Mouse (Mus musculus) CH12.LX (cell line): ENCODE data around the gene Fgf14. TPM values are rescaled to one million over a fixed set of nuclear protein-coding genes. Genes with fewer than 3 reads are reported as not detected.
A peak's percentile ranks its signal among the peaks of the same experiment; 100 is the strongest.

Experiments used
- DNase-seq: peaks from one replicate; pipeline ENCODE4 v3.0.0-alpha.2; 2013; ENCODE audit errors: extremely low read depth
- H3K27ac ChIP-seq: 2 replicates; pipeline ENCODE4 v1.5.1; 2012; ENCODE audit warnings: low read depth, mild to moderate bottlenecking, control low read depth, moderate library complexity; ENCODE audit not compliant: insufficient read depth
- H3K27me3 ChIP-seq: replicated peaks from 2 replicates; pipeline ENCODE3; 2012; ENCODE audit warnings: inconsistent platforms
- H3K36me3 ChIP-seq, 2 experiments: replicated peaks in 1 of 2; 2 replicates each; pipeline versions ENCODE3 to v1.6.1; 2012; ENCODE audit warnings: inconsistent platforms in 1 of 2, low read length in 1 of 2, mild to moderate bottlenecking in 1 of 2, mixed read lengths in 1 of 2, moderate library complexity in 1 of 2; ENCODE audit not compliant: control insufficient read depth in 1 of 2, insufficient read depth in 1 of 2
- H3K4me1 ChIP-seq, 2 experiments: 2 replicates each; pipeline ENCODE4 v1.6.1; 2012; ENCODE audit warnings: inconsistent platforms in 1 of 2, moderate library complexity in 1 of 2; ENCODE audit not compliant: insufficient read depth in 2 of 2, control insufficient read depth in 1 of 2
- H3K4me2 ChIP-seq: 2 replicates; pipeline ENCODE4 v1.6.1; 2012; ENCODE audit warnings: low read depth, mild to moderate bottlenecking, control low read depth; ENCODE audit not compliant: poor library complexity, insufficient read depth, severe bottlenecking
- H3K4me3 ChIP-seq, 3 experiments: fragments of 150-350 bp in 1 of 3; sonication (generic) in 1 of 3; replicated peaks in 1 of 3; 2 replicates each; pipeline versions ENCODE3 to v1.5.1; 2011 to 2012; ENCODE audit warnings: low read depth in 2 of 3, low read length in 2 of 3, mild to moderate bottlenecking in 2 of 3, moderate library complexity in 2 of 3, control low read depth in 1 of 3, improper control_type of control experiment in 1 of 3, inconsistent platforms in 1 of 3, mixed read lengths in 1 of 3; ENCODE audit not compliant: poor library complexity in 1 of 3
- H3K79me2 ChIP-seq: replicated peaks from 2 replicates; pipeline ENCODE4 v1.6.1; 2012; ENCODE audit warnings: mild to moderate bottlenecking, moderate library complexity; ENCODE audit not compliant: control insufficient read depth, poor library complexity, insufficient read depth, severe bottlenecking; ENCODE audit errors: extremely low read depth
- H3K9ac ChIP-seq: 2 replicates; pipeline ENCODE4 v1.6.1; 2012; ENCODE audit warnings: low read depth, mild to moderate bottlenecking, control low read depth, moderate library complexity; ENCODE audit not compliant: insufficient read depth
- H3K9me3 ChIP-seq: replicated peaks from 2 replicates; pipeline ENCODE3; 2012; ENCODE audit warnings: low read length, inconsistent platforms, mixed read lengths
- BHLHE40 ChIP-seq: IDR thresholded peaks from 2 replicates; pipeline ENCODE4 v1.6.1; 2011; ENCODE audit warnings: mild to moderate bottlenecking, low read depth, low read length, improper control_type of control experiment
- CTCF ChIP-seq, 2 experiments: IDR thresholded peaks in 1 of 2; conservative IDR thresholded peaks in 1 of 2; 2 replicates each; pipeline ENCODE4 v1.5.1; 2011 to 2012; ENCODE audit warnings: low read depth in 2 of 2, low read length in 2 of 2, improper control_type of control experiment in 1 of 2, inconsistent platforms in 1 of 2, mild to moderate bottlenecking in 1 of 2, moderate library complexity in 1 of 2
- E2F4 ChIP-seq: IDR thresholded peaks from 2 replicates; pipeline ENCODE4 v1.6.1; 2011; ENCODE audit warnings: low read depth, low read length, improper control_type of control experiment; ENCODE audit not compliant: insufficient replicate concordance
- ETS1 ChIP-seq: conservative IDR thresholded peaks from 2 replicates; pipeline ENCODE4 v1.6.1; 2012; ENCODE audit warnings: low read depth, mild to moderate bottlenecking, inconsistent platforms, low read length, improper control_type of control experiment, moderate library complexity
- GABPA ChIP-seq: IDR thresholded peaks from 2 replicates; pipeline ENCODE4 v1.6.1; 2012; ENCODE audit warnings: low read depth, low read length, improper control_type of control experiment, inconsistent platforms; ENCODE audit not compliant: insufficient replicate concordance
- HCFC1 ChIP-seq: IDR thresholded peaks from 2 replicates; pipeline ENCODE4 v1.6.1; 2012; ENCODE audit warnings: low read depth, mild to moderate bottlenecking, inconsistent platforms, low read length, improper control_type of control experiment
- IRF4 ChIP-seq: IDR thresholded peaks from 2 replicates; pipeline ENCODE4 v1.6.1; 2014; ENCODE audit warnings: low read depth, mild to moderate bottlenecking, inconsistent platforms, low read length, improper control_type of control experiment
- JUN ChIP-seq: IDR thresholded peaks from 2 replicates; pipeline ENCODE4 v1.6.1; 2011; ENCODE audit warnings: low read depth, mild to moderate bottlenecking, low read length, improper control_type of control experiment, moderate library complexity; ENCODE audit not compliant: insufficient read depth
- JUND ChIP-seq: conservative IDR thresholded peaks from 2 replicates; pipeline ENCODE4 v1.6.1; 2011; ENCODE audit warnings: low read depth, low read length, improper control_type of control experiment
- MAFK ChIP-seq: IDR thresholded peaks from 2 replicates; pipeline ENCODE4 v1.6.1; 2011; ENCODE audit warnings: low read length, improper control_type of control experiment; ENCODE audit not compliant: insufficient replicate concordance
- MAX ChIP-seq: IDR thresholded peaks from 2 replicates; pipeline ENCODE4 v1.6.1; 2011; ENCODE audit warnings: low read length, improper control_type of control experiment
- MAZ ChIP-seq: IDR thresholded peaks from 2 replicates; pipeline ENCODE4 v1.6.1; 2012; ENCODE audit warnings: low read depth, mild to moderate bottlenecking, inconsistent platforms, low read length, improper control_type of control experiment, moderate library complexity
- MEF2A ChIP-seq: IDR thresholded peaks from 2 replicates; pipeline ENCODE4 v1.6.1; 2014; ENCODE audit warnings: low read depth, mild to moderate bottlenecking, inconsistent platforms, low read length, improper control_type of control experiment, borderline replicate concordance
- MXI1 ChIP-seq: IDR thresholded peaks from 2 replicates; pipeline ENCODE4 v1.6.1; 2011; ENCODE audit warnings: mild to moderate bottlenecking, low read depth, low read length, improper control_type of control experiment
- MYC ChIP-seq: IDR thresholded peaks from 2 replicates; pipeline ENCODE4 v1.6.1; 2011; ENCODE audit warnings: low read depth, mild to moderate bottlenecking, improper control_type of control experiment, low read length
- NELFE ChIP-seq: IDR thresholded peaks from 2 replicates; pipeline ENCODE4 v1.6.1; 2011; ENCODE audit warnings: low read depth, low read length, improper control_type of control experiment
- NRF1 ChIP-seq: IDR thresholded peaks from 2 replicates; pipeline ENCODE4 v1.6.1; 2014; ENCODE audit warnings: low read depth, mild to moderate bottlenecking, inconsistent platforms, low read length, improper control_type of control experiment, moderate library complexity
- PAX5 ChIP-seq: IDR thresholded peaks from 2 replicates; pipeline ENCODE4 v1.6.1; 2012; ENCODE audit warnings: low read length, inconsistent platforms, mixed read lengths
- POLR2A ChIP-seq: IDR thresholded peaks from 2 replicates; pipeline ENCODE4 v1.6.1; 2011; ENCODE audit warnings: low read depth, mild to moderate bottlenecking, improper control_type of control experiment, low read length
- POLR2AphosphoS2 ChIP-seq: IDR thresholded peaks from 2 replicates; pipeline ENCODE4 v1.6.1; 2011; ENCODE audit warnings: low read depth, low read length, improper control_type of control experiment
- RAD21 ChIP-seq: IDR thresholded peaks from 2 replicates; pipeline ENCODE4 v1.6.1; 2011; ENCODE audit warnings: low read depth, mild to moderate bottlenecking, low read length, improper control_type of control experiment, moderate library complexity
- SIN3A ChIP-seq: IDR thresholded peaks from 2 replicates; pipeline ENCODE4 v1.6.1; 2012; ENCODE audit warnings: low read length, improper control_type of control experiment, inconsistent platforms
- SMC3 ChIP-seq: IDR thresholded peaks from 2 replicates; pipeline ENCODE4 v1.6.1; 2011; ENCODE audit warnings: low read depth, low read length, improper control_type of control experiment
- TCF12 ChIP-seq: IDR thresholded peaks from 2 replicates; pipeline ENCODE4 v1.6.1; 2014; ENCODE audit warnings: low read depth, mild to moderate bottlenecking, inconsistent platforms, low read length, improper control_type of control experiment
- UBTF ChIP-seq: IDR thresholded peaks from 2 replicates; pipeline ENCODE4 v1.6.1; 2012; ENCODE audit warnings: low read depth, mild to moderate bottlenecking, inconsistent platforms, low read length, improper control_type of control experiment, moderate library complexity
- USF1 ChIP-seq: IDR thresholded peaks from 2 replicates; pipeline ENCODE4 v1.6.1; 2014; ENCODE audit warnings: low read depth, mild to moderate bottlenecking, inconsistent platforms, low read length, improper control_type of control experiment
- USF2 ChIP-seq: conservative IDR thresholded peaks from 2 replicates; pipeline ENCODE4 v1.6.1; 2011; ENCODE audit warnings: low read depth, low read length, improper control_type of control experiment
- ZC3H11A ChIP-seq: IDR thresholded peaks from 2 replicates; pipeline ENCODE4 v1.6.1; 2012; ENCODE audit warnings: low read depth, mild to moderate bottlenecking, inconsistent platforms, low read length, improper control_type of control experiment
- ZMIZ1 ChIP-seq: IDR thresholded peaks from 2 replicates; pipeline ENCODE4 v1.6.1; 2012; ENCODE audit warnings: low read depth, mild to moderate bottlenecking, inconsistent platforms, low read length, improper control_type of control experiment
- dilution Hi-C: fragments of 300-500 bp; cut with MboI; formaldehyde crosslinking; loops from 2 replicates; pipeline ENCODE4 v1.14.3; 2020; ENCODE audit warnings: low sequenced_read_pairs; ENCODE audit not compliant: extremely low pct_unique_long_range_greater_than_20kb, extremely low pct_ligation_motif_present
- in situ Hi-C: fragments of 300-500 bp; cut with MboI; formaldehyde crosslinking; loops from 3 replicates; pipeline ENCODE4 v1.14.3; 2019; ENCODE audit warnings: low sequenced_read_pairs, low pct_ligation_motif_present, low pct_unique_long_range_greater_than_20kb, mixed read lengths
- polyA plus RNA-seq: library from polyadenylated mRNA; unstranded; fragments of >175 nt; gene quantifications from 2 replicates; pipeline ENCODE4 v1.2.1, GENCODE M21; 2012; ENCODE audit warnings: low read depth; ENCODE audit not compliant: insufficient read length
- total RNA-seq, 2 experiments: library from RNA; depleted of rRNA; stranded (reverse); fragments of 300-350 nt in 1 of 2; fragments of >200 nt in 1 of 2; gene quantifications; 2 replicates each; pipeline ENCODE4 v1.2.3; 2012 to 2014

Fgf14 gene
- total and polyA plus RNA-seq, 3 experiments, result not detected

GRCm38 (mm10) chr14:123990591-123991195, 686.2 kb downstream of the Fgf14 start (continued):
- TF ChIP-seq USF2 (no peak), MYC (no peak), CTCF (conservative IDR thresholded peaks at IDR 0.05 in 1 of 2, IDR thresholded peaks at IDR 0.05 in 1 of 2; ENCODE audit: low read depth in 2 of 2, low read length in 2 of 2) (no peak), BHLHE40 (peak; percentile 45; the same call in 1 of the 2 replicates)

GRCm38 (mm10) chr14:123967996-123968395, 708.9 kb downstream of the Fgf14 start:
- no peak overlapping the region for H3K4me3 ChIP-seq
- no peaks in the 10 kb centered on the region for H3K9me3 ChIP-seq
- no peak overlapping the region for H3K9ac ChIP-seq
- in situ Hi-C loops, result no loop called here
- no peaks in the 10 kb centered on the region for H3K36me3 ChIP-seq
- H3K27me3 ChIP-seq, result no peaks in the 10 kb centered on the region
- no peak overlapping the region for H3K4me2 ChIP-seq
- H3K79me2 ChIP-seq, result no peaks in the 10 kb centered on the region
- H3K27ac ChIP-seq, result no peak overlapping the region
- no peaks in the 10 kb centered on the region for H3K4me1 ChIP-seq
- no peak for DNase-seq
- dilution Hi-C loops, result no loop called here
- TF ChIP-seq TCF12, result no peak
- no peak for TF ChIP-seq USF2
- TF ChIP-seq NRF1, result no peak
- TF ChIP-seq NELFE, result no peak
- no peak for TF ChIP-seq SIN3A
- no peak for TF ChIP-seq BHLHE40
- no peak for TF ChIP-seq MAFK
- TF ChIP-seq MXI1, result no peak
- no peak for TF ChIP-seq IRF4
- TF ChIP-seq ZMIZ1, result no peak
- TF ChIP-seq MYC, result no peak
- no peak for TF ChIP-seq ZC3H11A
- TF ChIP-seq HCFC1, result no peak

GRCm38 (mm10) chr14:123966531-123966930, 710.4 kb downstream of the Fgf14 start:
- no peak overlapping the region for H3K4me2 ChIP-seq
- no peaks in the 10 kb centered on the region for H3K79me2 ChIP-seq
- dilution Hi-C loops, result no loop called here
- DNase-seq, result no peak
- H3K4me3 ChIP-seq, result no peak overlapping the region
- no peaks in the 10 kb centered on the region for H3K4me1 ChIP-seq
- no peaks in the 10 kb centered on the region for H3K36me3 ChIP-seq
- in situ Hi-C loops, result no loop called here
- no peaks in the 10 kb centered on the region for H3K9me3 ChIP-seq
- no peak overlapping the region for H3K27ac ChIP-seq
- H3K9ac ChIP-seq, result no peak overlapping the region
- TF ChIP-seq ZMIZ1, result no peak
- TF ChIP-seq POLR2AphosphoS2, result no peak
- no peak for TF ChIP-seq MAZ
- no peak for TF ChIP-seq ZC3H11A
- no peak for TF ChIP-seq MEF2A
- no peak for TF ChIP-seq ETS1
- TF ChIP-seq NRF1, result no peak
- TF ChIP-seq GABPA, result no peak
- peak; percentile 39 for TF ChIP-seq RAD21
- peak in 1 of 2 experiments; percentile 29; a peak in 2 of 4 replicates for TF ChIP-seq CTCF (conservative IDR thresholded peaks at IDR 0.05 in 1 of 2, IDR thresholded peaks at IDR 0.05 in 1 of 2; ENCODE audit: low read depth in 2 of 2, low read length in 2 of 2)
- no peak for TF ChIP-seq JUND
- no peak for TF ChIP-seq MXI1
- TF ChIP-seq JUN, result no peak
- TF ChIP-seq USF1, result no peak
- peak; percentile 44 for TF ChIP-seq SMC3
- no peak for TF ChIP-seq PAX5
- TF ChIP-seq IRF4, result no peak
- no peak for TF ChIP-seq MAX
- no peak for TF ChIP-seq UBTF
- no peak for TF ChIP-seq POLR2A
- no peak for TF ChIP-seq E2F4
- no peak for TF ChIP-seq USF2
- no peaks in the 10 kb centered on the region for H3K27me3 ChIP-seq
